Mouse (Mus musculus) kidney, adult 9 months (tissue): ENCODE results near the gene Afap1.

Experiments
- DNase-seq: peaks from one replicate; pipeline ENCODE4 v3.0.0; 2022

Gene Afap1

DNA sequence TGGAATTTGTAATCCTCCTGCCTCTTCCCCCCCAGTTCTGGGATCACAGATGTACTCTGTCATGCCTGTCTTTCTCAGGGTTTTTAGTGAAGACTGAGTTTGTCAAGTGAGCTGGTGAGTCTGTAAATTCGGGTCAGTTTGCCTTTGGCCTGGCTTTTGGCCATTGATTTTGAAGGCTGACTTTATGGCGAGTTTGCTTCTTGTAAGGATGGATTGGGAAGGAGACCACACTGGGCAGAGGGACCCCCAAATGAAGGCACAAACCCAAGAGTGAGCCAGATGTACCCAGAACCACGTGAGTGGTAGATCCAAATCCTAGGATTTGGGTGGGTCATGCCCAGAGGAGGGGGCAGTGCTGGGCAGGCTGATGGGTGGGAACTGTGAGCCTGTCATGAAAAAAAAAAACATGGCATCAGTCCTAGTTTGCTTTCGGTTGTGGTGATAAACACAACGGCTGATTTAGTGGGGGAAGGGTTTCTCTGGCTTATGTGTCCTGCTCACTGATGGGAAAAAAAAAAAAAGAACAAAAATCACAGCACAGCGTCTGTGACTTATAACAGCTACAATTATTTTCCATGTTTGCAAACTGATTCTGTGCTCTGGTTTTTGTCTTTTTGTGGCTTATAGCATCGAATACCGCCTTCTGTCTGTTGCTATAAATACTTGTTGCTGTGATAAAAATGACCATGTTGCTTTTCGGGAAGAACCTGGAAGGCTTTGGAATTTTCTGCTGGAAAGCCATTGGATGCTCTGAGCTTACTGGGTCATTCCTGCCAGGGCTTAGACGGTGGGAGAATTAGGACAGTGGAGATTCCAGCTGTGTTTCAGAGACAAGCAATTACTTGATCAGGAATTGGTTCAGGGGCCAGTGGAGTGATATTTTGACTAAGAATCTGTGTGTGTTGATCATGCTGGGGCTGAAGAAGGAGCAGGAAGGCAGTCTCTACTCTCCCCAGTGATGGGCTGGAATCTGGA is 45.4 kb downstream of the Afap1 start:
- DNase-seq, result no peak

DNA sequence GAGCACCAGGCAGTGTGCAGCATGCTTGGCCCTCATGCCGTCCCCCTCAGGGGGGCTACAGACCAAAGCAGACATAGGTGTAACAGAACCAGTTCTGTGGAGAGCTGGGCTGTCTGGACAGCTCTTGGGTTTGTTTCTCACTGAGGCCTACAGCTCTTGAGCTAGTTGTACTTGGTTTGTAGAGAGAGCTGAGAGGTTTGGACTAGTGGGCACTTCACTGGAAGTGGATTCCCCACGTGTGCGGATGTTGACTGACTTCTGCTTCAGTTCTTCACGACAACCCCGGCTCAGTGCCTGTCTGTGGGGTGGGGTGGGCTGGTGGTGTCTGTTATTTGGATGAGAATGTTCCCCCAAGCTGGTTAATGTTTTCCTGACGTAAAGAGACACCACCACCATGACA is 46.8 kb downstream of the Afap1 start:
- DNase-seq, result no peak

DNA sequence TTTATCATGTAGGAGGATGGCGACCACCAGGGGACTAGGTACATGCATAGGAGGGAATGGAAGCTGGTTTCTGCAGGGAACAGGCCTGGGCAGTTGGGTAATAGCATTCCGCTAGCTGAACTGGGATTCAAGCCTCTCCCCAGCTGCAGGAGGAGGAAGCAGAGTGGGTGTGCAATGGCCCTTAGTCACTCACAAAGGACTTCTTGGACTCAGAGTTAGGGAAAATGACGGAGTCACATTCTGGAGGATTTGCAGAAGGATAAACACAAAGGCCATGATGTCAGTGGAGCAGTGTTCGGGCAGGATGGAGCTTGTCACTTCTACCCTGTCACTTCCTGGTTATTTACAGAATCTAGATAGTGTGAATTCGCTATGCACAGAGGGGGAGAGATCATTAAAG is 50.4 kb downstream of the Afap1 start:
- DNase-seq, result peak; percentile 43

DNA sequence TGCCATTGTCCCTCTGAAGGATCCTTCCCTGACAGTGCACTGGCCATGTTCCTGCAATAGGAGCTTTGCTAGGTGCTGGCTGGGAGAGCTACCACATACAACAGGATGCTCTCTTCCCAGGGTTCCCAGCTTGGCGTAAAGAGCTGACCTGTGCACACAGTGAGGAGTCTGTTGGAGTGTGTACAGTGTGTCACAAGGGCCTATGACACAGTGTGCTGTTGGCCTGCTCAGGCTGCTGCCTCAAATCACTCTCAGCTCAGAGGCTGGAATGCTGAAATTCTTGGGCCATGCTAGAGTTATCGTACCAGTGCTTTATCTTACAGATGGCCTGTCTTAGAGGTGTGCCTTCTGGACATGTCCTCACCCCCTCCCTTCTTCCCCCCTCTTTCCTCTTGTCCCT is 53.7 kb downstream of the Afap1 start:
- no peak for DNase-seq

DNA sequence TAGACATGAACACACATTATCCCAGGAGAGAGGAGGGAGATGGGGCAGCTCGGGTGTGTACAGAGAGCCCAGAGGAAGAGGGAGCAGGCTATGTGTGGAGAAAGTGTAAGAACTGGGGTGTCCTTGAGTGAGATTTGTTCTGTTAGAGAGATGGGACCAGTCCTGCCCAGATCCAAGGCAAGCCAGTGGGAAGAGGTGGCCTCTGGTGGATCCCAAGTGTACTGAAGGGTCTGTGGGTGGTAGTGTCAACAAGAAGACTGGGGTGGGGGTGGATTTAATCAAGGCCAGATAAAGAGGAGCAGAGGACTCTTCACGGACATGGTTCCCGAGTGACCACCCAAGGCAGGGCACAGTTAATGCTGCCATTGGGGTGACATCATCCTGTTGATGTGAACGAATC is 54.3 kb downstream of the Afap1 start:
- DNase-seq, result no peak

DNA sequence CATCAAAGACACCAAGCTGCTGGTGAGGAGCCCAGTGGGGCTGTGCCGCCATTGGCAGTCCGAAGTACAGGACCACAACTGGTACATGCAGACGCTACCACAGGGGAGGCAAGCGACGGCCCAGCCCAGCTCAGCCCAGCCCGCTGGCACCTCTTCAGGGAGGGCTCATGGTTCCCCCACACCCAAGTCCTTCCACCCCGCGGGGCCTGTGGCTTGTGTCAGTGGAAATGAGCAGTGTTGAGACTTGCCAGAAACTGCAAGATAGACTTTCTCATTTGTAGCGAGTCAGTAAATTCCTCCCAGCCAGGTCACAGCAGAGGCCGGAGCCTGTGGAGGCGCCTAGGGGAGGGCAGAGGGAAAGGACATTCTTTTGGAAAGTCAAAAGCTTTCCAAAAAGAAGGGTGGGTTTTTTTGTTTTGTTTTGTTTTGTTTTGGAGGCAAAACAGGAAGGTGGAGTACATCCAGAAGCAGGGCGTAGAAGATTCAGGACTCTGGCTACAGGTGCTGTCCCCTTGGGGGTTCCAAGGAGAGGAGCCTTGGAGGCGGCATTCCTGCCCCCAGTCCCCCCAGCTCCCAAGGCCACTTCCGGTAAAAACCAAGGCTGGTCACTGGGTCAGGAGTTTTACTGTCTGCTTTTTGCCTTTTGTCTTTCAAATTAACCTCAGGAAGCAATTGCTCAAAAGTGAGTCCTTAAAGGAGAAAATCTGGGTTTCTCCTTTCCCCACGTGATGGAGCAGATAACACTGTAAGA is 55.3 kb downstream of the Afap1 start:
- peak; percentile 42 for DNase-seq

DNA sequence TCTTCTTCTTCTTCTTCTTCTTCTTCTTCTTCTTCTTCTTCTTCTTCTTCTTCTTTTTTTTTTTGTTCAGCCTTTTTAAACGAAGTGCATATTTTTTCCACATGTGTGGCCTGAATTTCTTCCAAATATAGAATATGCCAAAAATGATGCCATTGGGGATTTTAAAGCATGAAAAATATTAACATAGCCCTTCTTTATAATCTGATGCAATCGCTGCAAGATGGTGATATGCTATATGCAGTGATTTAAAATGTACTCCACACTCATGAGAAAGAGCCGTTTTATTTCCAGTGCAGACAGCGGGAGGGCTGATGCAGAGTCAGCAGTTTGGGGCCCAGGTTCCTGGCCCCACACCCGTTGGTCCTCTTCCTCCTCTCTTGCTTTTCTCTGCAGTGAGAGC is 55.9 kb downstream of the Afap1 start:
- DNase-seq, result no peak

DNA sequence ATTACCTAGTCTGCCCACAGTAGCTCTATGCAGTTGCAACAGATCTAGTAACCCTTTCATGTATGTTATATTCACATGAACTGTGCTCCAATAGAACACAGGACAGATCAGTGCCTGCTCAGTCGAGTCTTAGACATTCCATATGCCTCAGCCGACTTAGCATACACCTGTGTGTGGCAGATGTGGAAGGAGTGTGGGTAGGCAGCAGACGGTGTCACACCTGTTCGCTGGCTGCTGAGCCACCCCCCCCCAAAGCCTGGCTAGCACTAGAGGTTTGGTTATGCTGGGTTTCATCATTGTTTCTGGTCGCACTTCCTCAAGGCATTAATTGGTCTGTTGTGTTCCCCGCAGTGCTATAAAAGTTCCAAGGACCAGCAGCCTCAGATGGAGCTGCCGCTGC is 57.4 kb downstream of the Afap1 start:
- DNase-seq, result no peak

DNA sequence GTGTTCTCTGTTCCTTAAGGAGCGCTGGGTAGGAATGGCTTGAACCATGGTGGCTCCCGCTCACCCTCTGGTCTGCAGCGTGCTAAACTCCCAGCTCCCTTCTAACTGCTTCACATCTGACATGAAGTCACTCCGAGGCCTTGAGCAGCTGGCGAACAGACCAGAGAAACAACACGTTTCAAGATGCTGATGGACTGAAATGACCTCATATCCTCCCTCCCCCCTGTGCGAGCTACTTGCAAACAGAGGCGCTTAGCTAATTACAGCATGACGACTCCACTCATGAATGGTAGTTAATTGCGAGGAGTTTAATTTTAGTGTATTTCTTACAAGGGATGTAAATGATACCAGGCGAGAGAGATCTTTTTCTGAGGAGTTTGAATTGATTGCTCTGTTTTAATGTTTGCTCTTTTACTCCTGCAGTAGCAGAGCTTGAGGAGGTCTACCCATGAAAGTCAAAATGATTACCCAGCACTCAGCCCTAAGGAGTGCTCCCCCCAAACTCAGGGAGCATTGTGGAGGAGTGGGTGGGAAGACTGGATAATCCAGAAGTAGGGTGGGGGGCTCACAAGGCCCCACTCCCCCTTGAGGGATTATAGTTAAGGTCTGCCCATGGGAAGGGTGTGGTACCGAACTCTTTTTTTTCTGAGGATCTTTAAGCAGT is 61.1 kb downstream of the Afap1 start:
- DNase-seq, result no peak

DNA sequence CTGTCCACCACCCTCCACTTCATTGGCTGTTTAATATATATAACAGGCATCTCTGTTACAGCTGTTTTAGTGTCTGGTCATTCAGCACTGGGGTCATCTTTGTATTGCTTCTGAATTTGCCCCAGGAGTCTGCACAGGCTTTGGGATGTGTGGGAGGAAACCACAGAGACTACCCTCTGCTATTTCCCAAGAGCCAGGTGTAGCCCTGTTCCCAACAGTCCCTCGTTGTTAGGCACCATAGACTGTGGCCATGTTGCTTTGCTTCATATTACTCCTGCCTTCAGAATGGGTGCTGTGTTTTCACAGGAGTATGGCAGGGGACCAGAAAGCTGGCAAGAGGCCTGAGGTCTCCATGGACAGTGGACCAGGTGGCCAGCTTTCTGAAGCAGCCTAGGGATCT is 63.1 kb downstream of the Afap1 start:
- DNase-seq, result no peak

DNA sequence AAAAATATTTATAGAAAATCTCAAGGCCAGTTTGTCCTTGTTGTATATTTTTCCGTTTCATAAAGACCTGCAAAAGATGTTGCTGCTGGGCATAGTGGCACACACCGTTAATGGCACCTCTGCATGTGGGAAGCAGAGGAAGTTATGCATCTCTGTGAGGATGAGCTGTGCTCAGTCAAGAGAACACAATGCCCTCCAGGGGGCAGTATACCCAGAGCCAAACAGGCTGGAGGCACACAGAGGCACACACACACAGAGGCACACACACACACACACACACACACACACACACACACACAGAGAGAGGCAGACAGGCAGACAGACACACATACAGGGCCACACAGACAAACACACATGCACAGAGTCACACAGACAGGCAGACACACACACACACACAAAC is 65.6 kb downstream of the Afap1 start:
- no peak for DNase-seq

DNA sequence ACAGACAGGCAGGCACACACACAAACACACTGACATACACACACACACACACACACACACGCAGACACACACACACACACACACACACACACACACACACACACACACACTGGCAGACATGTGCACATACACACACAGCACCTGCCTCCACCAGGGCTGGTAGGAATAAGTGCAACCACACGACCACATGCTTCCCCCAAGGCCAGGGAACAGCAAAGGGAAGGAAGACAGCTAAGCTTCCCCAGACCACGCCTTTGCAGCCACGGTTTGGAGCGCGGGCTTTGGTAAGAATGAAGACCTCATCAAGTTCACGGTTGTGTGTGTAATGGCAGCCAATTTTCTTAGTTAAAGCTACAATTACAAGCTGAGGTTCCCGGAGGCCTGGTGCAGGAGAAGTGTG is 67.0 kb downstream of the Afap1 start:
- no peak for DNase-seq

DNA sequence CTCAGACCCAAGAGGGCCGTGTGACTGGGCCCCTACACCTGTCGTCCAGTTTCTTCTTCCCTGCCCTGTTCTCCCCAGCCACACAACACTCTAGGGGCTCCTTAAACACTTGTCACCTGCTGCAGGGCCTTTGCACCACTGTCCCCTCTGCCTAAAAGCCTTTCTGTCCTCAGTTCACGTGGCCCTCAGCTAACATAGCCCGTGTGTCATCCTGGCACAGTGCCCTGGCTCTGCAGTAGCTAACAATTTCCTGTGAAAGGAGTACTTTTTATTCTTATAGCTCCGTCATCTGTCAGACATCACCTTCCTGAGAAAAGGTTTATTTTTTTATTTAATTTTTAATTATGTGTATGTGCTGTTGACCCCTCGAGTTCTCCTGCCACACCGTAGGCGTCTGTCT is 68.2 kb downstream of the Afap1 start:
- DNase-seq, result no peak

DNA sequence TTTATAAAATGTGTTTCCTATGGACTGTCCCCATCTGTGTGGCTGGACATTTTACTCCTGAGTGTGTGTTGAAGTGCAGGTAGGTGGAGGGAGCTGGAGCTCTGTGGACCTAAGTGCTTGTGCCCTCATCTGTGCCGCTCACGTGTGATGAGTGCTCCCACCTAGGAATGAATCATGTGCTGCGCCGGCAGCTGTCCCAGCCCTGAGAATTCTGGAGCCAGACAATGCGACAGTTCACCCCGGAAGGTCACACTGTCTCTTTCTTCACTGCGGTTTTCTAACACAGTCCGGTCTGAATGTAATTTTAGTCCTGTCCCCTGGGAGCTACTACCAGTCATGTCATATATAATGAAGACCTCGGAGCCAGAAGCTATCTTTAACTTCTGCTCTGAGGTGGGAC is 70.5 kb downstream of the Afap1 start:
- no peak for DNase-seq

DNA sequence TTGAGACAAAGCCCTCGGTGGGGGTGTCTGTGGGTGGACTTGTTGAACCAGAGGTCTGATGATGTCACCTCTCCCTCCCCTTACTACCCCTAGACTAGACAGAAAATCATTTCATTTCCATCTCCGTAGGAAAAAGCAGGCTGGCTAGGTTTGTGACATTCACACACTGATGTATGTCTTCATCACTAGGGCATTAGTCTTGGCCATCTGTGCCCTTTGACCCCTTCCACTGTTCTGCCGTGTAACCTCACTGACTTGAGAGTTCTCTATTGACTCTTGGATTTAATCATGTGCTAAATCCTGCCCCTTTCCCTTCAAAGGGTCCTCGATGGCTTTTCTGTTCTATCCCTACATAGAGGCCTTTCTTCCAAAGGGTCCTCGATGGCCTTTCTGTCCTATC is 71.9 kb downstream of the Afap1 start:
- DNase-seq, result no peak

DNA sequence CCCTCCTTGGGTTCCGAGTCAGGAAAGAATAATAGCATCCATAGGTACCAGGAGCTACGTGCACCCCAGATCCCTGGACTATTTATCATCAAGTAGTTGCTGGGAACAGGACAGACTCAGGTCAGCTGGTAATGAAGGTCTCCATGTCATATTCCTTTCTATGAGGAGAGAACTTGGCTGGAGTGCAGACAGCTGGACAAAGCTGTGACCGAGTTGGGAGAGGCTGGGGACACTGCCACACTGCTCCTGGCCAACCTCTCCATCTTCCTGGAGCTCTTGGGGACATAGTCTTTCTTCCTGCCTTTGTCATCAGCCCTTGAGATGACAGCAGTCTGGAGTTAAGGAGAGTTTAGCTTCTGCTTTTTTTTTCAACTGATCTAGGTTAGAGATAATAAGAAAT is 76.7 kb downstream of the Afap1 start:
- no peak for DNase-seq

DNA sequence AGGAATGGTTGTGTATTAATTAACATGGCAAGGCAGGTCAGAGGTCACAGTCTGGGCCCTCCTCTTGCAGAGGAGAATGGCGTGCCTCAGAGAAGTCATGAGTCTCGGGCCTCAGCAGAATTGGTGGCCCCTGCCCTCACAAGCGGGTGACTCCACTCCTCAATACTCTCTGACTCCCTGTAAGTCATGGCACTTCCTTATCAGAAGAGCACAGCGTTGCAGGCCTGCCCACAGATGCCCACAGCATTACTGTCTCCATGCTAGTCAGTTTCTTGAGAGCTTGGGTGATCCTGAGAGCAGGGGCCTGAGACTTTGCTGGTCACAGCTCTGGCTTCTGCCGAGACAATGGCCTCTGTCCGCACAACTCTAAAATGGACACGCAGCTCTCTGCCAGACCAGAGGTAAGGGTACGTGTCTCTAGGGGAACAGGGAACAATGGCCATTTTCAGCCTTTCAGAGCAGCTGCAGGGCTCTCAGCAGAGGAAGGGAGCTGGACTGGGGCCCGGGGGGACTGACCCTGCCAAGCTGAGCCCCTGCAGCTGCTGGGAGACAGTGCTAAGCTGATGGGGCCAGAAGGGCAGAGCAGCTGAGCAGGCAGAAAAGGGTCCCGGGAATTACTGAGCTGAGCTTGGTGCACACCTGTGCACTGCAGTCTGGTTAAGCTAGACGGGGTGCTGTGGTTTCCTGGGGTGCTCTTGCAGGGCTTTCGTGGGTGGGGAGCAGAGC is 77.4 kb downstream of the Afap1 start:
- DNase-seq, result peak; percentile 31

DNA sequence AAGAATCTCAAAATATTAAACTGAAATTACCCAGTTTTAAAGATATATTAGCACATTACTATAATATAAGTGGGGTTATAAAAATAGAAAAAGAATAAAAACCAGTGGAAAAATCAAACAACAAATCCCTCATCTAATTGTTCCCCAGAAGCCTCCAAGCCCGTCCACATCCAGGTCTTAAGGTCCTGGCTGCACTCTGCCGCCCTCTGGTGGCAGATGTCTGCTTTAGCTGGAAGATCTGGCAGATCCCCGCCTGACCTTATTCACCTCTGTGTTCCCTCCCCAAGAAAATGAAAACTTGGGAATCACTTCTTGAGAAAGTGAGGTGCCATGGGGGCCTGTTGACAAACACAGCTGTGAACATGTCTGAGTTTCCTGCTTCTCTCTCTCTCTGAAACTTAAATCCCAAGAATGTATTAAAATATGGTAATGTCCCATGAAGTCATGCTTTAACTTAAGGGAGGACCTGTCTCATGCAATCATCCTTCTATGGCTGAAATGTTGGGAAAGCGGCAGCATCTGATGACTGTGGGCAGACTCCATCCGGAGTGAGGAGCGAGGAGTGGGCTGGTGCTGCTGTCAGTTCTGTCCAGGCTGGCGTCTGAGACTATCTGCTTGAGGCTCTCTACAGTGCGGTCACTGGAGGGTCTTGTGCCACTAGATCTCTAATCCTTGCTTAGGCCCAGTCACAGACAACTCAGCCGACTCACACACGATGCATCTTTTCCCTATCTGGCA is 78.9 kb downstream of the Afap1 start:
- DNase-seq, result peak; percentile 57

DNA sequence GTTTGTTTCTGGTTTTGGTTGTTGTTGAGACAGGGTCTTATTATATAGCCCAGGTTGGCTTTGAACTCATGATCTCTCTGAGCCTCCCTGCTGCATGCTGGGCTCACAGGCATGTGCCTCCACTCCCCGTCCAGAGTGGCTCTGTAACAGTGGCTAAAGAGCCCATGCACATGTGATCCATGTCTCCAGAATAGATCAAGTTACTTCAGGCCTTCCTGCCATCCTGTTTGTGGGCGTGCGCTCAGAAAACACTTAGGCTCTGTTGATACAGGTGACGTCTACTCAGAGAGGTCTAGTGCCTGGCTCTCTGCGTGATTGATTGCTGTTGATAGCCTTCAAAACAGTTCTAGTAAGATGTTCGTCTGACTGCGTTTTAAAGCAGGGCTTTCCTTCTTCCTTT is 79.6 kb downstream of the Afap1 start:
- no peak for DNase-seq

DNA sequence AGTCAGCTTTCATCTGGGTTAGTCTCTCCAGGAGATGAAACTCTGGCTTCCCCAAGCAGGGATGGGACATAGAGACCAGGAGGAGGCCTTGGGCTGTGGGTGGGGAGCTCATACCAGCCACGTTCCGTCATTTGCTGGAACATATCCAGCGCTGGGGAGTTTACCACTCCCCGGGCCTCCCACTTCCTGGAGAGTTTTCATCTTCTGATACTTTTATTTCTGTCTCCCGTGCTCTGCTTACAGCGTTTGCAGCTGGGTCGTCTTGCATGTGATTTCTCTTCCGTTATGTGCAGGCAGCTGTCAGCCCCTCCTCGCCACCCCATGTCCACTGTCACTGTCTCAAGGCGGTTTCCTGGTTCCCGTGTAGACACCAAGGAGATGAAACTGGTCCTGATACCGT is 80.7 kb downstream of the Afap1 start:
- DNase-seq, result peak; percentile 76

DNA sequence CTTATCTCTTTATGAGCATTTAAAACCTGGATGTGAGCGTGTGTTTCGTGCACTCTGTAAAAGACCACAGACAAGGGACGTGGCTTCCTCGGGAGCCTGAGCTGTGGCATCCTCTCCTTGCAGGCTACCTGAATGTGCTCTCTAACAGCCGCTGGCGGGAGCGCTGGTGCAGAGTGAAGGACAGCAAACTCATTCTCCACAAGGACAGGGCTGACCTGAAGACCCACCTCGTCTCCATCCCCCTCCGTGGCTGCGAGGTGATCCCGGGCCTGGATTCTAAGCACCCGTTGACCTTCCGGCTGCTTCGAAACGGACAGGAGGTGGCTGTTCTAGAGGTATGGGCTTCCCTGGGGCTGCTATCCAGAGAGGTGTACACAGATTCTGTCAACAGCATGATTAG is 81.1 kb downstream of the Afap1 start:
- no peak for DNase-seq

DNA sequence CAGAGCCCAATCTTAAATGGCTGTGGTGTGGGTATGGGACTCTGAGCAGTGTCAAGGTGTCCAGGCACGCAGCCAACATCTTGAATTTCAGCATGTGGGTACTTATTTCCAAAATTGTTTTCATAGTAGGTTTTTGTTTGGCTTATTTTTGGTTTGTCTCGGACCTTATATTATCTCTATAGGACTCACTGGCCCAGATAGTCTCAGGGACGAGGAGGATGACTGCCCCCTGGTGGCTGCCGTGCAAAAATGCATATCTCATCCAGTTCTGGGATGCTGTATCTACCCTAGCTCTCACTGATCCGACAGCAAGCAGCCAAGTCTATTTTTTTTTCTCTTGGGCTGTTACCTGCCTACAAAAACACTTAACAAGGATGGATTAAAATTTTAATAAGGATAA is 82.6 kb downstream of the Afap1 start:
- DNase-seq, result peak; percentile 49
